Mouse (Mus musculus): ENCODE results near the gene Styxl1.

DNA sequence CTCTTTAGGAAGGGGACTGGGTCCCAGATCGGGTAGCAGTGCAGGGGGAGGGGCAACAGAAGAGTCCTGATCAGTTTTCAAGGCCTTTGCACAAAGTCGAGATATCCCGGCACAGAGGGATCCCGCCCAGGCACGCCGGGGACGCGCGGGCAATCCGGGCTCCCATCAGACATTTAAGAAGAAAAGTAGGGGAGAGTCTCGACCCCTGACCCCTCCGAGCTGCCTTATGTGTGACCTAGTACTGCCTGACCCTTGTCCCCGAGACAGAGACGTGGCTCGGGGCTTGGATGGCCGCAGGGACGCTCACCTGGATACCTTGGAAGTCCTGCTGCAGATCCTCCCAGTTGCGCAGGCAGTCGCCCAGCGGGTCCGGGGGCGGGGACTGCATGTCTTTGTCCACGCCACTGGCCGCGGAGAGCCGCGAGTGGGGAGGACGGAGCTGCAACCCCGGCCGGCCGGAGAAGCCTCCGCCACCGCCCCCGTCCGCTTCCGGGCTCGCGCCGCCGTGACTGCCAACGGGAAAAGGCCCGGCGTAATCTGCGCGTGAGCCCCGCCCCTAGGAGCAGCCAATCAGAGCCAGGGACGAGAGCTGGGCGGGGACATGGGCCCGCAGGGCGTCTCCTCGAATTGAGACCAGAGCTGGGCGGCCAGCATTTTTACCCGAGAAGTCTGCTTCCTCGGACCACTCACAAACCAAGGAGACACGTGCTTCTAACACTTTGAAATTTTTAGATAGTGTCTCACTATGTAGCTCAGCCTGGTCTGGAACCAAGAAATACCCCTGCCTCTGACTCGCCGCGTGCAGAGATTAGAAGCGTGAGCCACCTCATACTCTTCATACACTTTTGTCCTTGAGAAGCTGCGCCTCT is 34.2 kb downstream of the Styxl1 start, which contains the start of gene Tmem120a:
- TF ChIP-seq CTCF (IDR thresholded peaks at IDR 0.05; ENCODE audit: low read depth) (no peak), EP300 (IDR thresholded peaks at IDR 0.05; ENCODE audit: low read depth) (peak; percentile 67; the same call in 1 of the 2 replicates)

Measured in heart, postnatal 0 days (tissue).